Mouse (Mus musculus) liver, embryonic 14.5 days (tissue): ENCODE results near the gene Pofut1.

Experiments
- CTCF ChIP-seq: IDR thresholded peaks from 2 replicates; pipeline ENCODE4 v1.5.1; 2016; ENCODE audit warnings: antibody characterized with exemption, low read depth, control low read depth
- EP300 ChIP-seq: IDR thresholded peaks from 2 replicates; pipeline ENCODE4 v1.6.1; 2016; ENCODE audit warnings: antibody characterized with exemption, low read depth

DNA sequence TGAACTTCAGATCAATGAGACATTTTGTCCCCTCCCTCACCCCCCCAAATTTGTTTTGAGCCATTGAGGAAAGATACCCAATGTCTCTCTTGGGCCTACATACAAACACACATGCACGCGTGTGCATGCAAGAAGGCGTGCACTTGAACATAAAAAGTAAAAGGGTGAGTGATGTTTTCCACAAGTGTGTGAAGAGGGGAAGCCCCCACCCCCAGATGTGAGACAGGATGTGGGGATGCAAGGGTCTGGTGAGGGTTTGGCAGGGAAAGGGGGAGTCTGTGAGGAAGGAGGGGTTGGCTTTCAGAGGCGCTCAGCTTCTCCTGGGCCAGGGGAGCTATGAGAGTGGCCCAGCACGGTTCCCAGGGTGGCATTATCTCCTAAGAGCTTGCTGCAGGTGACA lies 37.0 kb downstream of the Pofut1 start:
- no peak for TF ChIP-seq CTCF
- TF ChIP-seq EP300: no peak
